Mouse (Mus musculus) ovary, postnatal 10 days (tissue): Measurements from ENCODE around the gene Src.

Experiments
- DNase-seq: peaks from one replicate; pipeline ENCODE4 v3.0.0; 2022; ENCODE audit warnings: low spot score

Src gene

GRCm38 (mm10) chr2:157417229-157417628, 1.0 kb upstream of the Src start:
- DNase-seq: no peak

GRCm38 (mm10) chr2:157418609-157419071, 396 bp downstream of the Src start:
- DNase-seq: no peak

- no peak for DNase-seq
Measured at GRCm38 (mm10) chr2:157419506-157419905, 1.3 kb downstream of the Src start.

GRCm38 (mm10) chr2:157420404-157420803, 2.2 kb downstream of the Src start:
- no peak for DNase-seq

DNA sequence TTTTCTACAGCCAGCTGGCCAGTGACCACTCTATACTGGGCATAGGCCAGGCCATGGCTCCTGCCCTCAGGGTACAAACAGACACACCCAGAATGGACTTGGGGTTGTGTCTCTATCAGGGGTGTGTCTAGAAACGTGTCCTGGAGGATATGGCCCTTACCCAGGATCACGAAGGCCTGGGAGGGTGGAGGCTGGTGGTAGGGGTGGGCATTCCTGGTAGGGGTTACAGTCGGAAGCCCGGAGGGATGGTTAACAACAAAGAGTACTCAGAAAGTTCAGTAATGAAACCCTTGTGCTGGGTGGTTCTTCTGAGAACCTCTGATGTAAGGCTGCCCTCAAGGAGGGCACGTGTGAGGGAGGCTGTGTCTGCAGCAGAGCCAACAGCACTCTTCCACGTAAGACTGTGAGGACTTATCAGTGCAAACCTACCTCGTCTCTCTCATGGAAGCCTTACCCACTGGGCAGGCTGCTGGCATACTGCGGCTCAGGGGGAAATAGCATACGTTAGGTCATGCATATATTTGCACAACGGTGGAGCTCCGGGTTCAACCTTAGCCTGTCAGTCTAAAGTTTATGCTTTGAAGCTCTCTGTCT, 3.9 kb downstream of the Src start:
- DNase-seq: no peak

- no peak for DNase-seq
Measured at GRCm38 (mm10) chr2:157422854-157423705, 4.8 kb downstream of the Src start.

DNA sequence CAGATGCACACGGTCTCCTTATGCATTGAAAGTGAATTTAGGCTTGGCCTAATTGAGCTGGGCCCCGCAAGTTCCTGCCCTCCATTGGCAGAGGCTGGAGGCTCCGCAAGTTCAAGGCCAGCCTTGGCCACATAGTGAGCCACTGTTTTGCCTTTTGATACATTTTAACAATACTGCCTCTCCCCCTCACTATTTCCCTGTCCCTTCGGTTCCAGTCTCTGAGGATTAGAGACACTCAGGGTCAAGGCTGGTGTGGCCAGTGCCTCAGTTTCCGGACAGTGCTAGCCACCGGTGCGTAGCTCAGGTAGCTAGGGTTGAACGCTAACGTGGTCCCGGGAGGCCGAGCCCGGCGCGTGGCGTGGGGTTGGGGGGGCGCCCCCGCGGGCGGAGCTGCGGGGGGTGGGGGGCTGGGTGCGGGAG, 5.5 kb downstream of the Src start:
- no peak for DNase-seq

GRCm38 (mm10) chr2:157424126-157424903, 6.1 kb downstream of the Src start:
- no peak for DNase-seq

DNA sequence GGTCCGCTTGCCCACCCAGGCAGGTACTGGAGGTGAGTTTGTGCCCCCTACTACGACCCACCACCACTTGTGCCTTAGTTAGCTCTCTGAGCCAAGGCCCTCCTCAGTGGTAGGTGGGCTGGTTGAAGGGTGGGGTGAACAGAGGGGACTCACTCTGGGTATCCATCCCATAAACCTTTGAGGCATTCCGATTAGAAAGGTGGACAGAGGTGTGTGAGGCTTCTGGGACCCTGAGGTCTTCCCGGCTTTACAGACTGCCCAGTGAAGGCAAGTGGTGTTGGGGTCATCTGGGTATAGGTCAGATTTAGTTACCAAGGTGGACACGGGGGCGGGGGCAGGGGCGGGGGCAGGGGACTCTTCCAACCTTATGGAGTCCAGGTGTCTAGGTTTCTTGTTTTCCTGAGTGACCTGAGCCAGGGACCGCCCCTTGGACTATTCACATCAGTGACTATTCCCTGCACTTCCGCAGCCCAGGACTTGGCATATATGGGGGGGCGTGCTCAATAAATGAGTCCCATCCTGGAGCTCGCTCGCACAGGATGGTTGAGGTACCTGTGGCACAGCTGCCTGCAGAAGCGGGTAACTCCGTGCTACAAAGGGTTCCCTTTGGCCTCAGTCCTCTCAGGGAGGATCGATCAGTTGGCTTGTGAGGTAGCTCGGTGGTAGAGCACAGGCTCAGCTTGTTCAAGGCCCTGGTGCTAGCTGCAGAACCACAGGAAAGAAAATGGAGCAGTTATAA, 6.8 kb downstream of the Src start:
- no peak for DNase-seq

DNA sequence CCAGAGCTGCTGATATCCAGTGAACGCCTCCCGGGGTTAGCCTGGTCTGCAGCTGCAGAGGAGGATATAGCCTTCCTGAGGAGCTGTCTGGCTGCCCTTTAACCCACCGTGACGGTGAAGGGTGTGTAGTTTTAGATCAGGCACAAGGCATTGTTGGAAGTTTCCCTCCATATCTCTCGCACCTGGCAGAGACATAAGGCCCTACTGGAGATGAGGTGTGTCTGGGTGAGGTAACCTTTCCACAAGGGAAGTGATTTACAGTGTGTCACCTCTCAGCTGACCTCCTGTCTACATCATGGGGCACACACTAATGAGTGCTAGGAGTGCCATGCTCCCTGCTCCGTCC, 7.4 kb downstream of the Src start:
- no peak for DNase-seq

DNA sequence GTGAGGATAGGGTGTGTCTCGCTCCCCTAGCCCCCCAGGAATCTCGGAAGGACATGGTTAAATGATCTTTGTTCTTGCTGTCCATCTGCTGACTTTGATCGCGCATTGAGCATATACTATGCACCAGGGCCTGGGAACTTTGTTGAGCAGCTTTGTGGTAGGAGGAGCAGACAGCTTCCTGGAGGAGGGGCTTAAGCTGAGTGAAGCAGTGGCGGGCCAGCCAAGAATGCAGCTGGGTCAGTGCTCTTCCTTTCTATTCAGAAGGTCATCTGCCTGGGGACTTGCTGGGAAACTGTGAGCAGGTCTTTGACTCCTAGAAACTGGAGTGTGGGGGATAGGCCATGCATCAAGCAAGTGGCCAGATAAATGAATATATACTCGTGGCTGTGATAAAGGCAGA, 7.9 kb downstream of the Src start:
- no peak for DNase-seq

GRCm38 (mm10) chr2:157427164-157427563, 8.9 kb downstream of the Src start:
- no peak for DNase-seq

GRCm38 (mm10) chr2:157428351-157429139, 10.3 kb downstream of the Src start:
- DNase-seq: no peak

DNA sequence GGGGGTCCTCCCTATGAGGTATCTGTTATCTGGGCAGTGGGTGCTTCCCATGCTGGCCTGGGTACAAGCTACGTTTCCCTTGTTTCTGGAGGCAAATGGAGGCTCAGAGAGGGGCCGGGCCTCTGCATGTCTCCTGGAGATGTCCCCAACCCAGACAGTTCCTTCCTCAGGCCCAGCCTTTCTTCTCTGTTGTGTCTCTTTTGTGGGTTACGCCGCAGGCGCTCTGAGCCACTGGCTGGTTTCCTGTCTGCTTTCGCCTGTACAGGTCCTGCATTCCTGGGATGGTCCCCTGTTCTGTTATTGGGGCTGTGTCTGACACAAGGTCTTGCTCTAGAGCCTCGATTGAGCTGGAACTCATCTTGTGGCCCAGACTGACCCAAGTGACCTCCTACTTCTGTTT, 11.5 kb downstream of the Src start:
- no peak for DNase-seq

GRCm38 (mm10) chr2:157430667-157431429, 12.6 kb downstream of the Src start:
- DNase-seq: no peak

DNA sequence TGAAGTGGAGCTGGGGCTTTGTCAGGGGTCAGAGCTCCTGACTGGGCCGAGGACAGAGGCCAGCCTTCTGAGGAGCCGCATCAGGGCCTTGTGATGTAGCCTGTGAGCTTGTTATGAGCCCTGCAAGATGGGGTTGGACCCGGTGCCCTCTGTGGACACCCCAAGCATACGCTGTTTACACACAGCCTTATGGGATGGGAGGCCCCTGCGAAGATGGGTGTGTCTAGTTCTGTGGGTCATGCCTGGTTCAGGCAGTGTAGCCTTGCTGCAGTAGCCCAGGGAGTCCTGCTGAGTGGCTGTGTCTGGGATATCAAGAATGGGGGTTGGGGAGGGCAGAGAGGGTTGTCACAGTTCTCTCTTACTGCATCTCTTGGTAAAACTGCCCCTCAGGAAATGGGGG, 13.7 kb downstream of the Src start:
- no peak for DNase-seq

GRCm38 (mm10) chr2:157432476-157432875, 14.2 kb downstream of the Src start:
- DNase-seq: no peak

- no peak for DNase-seq
Measured at GRCm38 (mm10) chr2:157434041-157434440, 15.8 kb downstream of the Src start.

GRCm38 (mm10) chr2:157434497-157434896, 16.3 kb downstream of the Src start:
- DNase-seq: no peak

DNA sequence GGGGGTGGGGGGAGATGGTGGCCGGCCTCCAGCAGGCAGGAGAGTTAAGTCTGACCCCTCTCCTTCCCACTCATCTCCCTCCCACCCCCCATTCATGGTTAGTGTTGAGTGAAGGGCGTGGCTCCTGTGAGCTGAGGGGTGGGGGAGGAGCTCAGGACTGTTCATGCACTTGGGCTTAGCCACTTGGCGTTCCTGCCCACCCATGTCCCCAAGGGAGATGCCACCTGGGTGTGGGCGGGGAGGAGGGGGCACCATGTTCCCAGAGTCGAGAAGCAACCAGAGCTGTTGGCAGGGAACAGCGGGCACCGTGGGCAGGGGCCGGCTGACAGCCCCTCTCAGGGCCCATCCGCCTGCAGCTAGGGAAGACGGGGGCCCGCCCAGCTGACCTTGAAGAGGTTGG, 18.3 kb downstream of the Src start:
- DNase-seq: no peak

DNA sequence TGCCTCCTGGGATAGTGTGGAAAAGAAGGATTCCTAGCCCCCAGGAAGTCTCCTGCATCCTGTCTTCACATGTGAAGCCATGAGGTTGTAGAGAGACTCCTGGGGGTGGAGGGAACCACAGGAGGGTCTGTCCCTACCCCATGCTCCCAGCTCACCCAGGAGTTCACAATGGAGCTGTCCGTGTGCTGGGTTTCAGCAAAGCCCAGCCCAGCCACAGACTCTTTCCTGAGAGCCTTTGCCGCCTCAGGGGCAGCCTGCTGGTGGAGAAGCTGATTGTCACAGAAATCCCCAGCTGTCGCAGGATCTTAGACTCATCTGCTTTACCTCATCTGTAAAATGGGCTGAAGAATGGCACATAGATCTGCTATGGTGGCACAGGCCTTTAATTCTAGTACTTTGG, 18.9 kb downstream of the Src start:
- DNase-seq: no peak
